Mouse (Mus musculus) C2C12 (cell line): ENCODE data around the gene Efcab6.

Source experiments
- CEBPB ChIP-seq: IDR thresholded peaks from one replicate; pipeline ENCODE4 v1.6.1; 2011; ENCODE audit warnings: low read depth, mild to moderate bottlenecking, control low read depth, moderate library complexity
- CTCF ChIP-seq: IDR thresholded peaks from one replicate; pipeline ENCODE4 v1.5.1; 2011; ENCODE audit not compliant: control insufficient read depth, insufficient read depth, insufficient read length
- FOSL1 ChIP-seq: IDR thresholded peaks from one replicate; pipeline ENCODE4 v1.8.0; 2011; ENCODE audit warnings: mild to moderate bottlenecking, low read length; ENCODE audit not compliant: poor library complexity, insufficient read depth, severe bottlenecking
- MAX ChIP-seq: IDR thresholded peaks from one replicate; pipeline ENCODE4 v1.6.1; 2011; ENCODE audit warnings: mild to moderate bottlenecking, control low read depth
- MYOD1 ChIP-seq: IDR thresholded peaks from one replicate; pipeline ENCODE4 v1.6.1; 2011; ENCODE audit warnings: low read depth; ENCODE audit not compliant: control insufficient read depth, insufficient read length
- MYOG ChIP-seq: IDR thresholded peaks from one replicate; pipeline ENCODE4 v1.6.1; 2011; ENCODE audit not compliant: control insufficient read depth, insufficient read length; ENCODE audit errors: extremely low read depth

- TF ChIP-seq CTCF (no peak), FOSL1 (no peak), MYOD1 (no peak), MAX (no peak), MYOG (no peak), CEBPB (no peak)
These were observed 19.6 kb downstream of the Efcab6 start for GRCm38 (mm10) chr15:84045562-84045961.
